Mouse (Mus musculus) limb, embryonic 11.5 days (tissue): Measurements from ENCODE around the gene Srsf6. TPM values are rescaled to one million over a fixed set of nuclear protein-coding genes. Genes with fewer than 3 reads are reported as not detected.

ENCODE experiments used
- ATAC-seq: fragments of 200-750 bp; cut with Nextera tagmentation; 2 replicates; pipeline ENCODE4 v1.8.0; 2017; ENCODE audit warnings: low read depth; ENCODE audit not compliant: insufficient number of reproducible peaks, low FRiP score, low TSS enrichment
- DNase-seq: peaks from one replicate; pipeline ENCODE4 v3.0.0-alpha.2; 2015; ENCODE audit warnings: low spot score
- H3K27ac ChIP-seq: fragments of 300-500 bp; sonication (generic); replicated peaks from 2 replicates; pipeline ENCODE4 v1.5.1; 2014; ENCODE audit warnings: low read depth, mild to moderate bottlenecking, low read length
- H3K27me3 ChIP-seq: fragments of 300-500 bp; sonication (generic); 2 replicates; pipeline ENCODE4 v1.6.1; 2014; ENCODE audit warnings: mild to moderate bottlenecking, low read length, mixed read lengths; ENCODE audit not compliant: control insufficient read depth, insufficient read depth
- H3K36me3 ChIP-seq: fragments of 300-500 bp; sonication (generic); 2 replicates; pipeline ENCODE4 v1.6.1; 2014; ENCODE audit warnings: mild to moderate bottlenecking, low read length, moderate library complexity, mixed read lengths; ENCODE audit not compliant: control insufficient read depth, insufficient read depth
- H3K4me1 ChIP-seq: fragments of 300-500 bp; sonication (generic); 2 replicates; pipeline ENCODE4 v1.6.1; 2014; ENCODE audit warnings: low read length, mixed read lengths; ENCODE audit not compliant: control insufficient read depth, insufficient read depth
- H3K4me2 ChIP-seq: fragments of 300-500 bp; sonication (generic); 2 replicates; pipeline ENCODE4 v1.6.1; 2014; ENCODE audit warnings: low read depth, mild to moderate bottlenecking, moderate library complexity; ENCODE audit not compliant: severe bottlenecking
- H3K4me3 ChIP-seq: fragments of 300-500 bp; sonication (generic); 2 replicates; pipeline ENCODE4 v1.5.1; 2014; ENCODE audit warnings: low read depth, low read length
- H3K9ac ChIP-seq: fragments of 300-500 bp; sonication (generic); 2 replicates; pipeline ENCODE4 v1.6.1; 2014; ENCODE audit warnings: mild to moderate bottlenecking, low read length
- H3K9me3 ChIP-seq: fragments of 300-500 bp; sonication (generic); 2 replicates; pipeline ENCODE4 v1.6.1; 2016; ENCODE audit warnings: low read length; ENCODE audit not compliant: control insufficient read depth
- WGBS: fragments of 180-500 bp; shearing (Covaris S2); extraction: QIAGEN DNeasy Blood & Tissue Kit; methylation state at CpG from one replicate; pipeline ENCODE4 v1.1.7; 2014; 5-methylcytosine and 5-hydroxymethylcytosine counted together
- polyA plus RNA-seq: library from polyadenylated mRNA; unstranded; fragments of >200 nt; fragmentation: Nextera tagmentation; extraction: Ambion mirVana; gene quantifications from 2 replicates; pipeline ENCODE4 v1.2.1, GENCODE M21; 2014

Srsf6 gene
- polyA plus RNA-seq, 1 experiment from 2014 or later: 322 TPM

- H3K36me3 ChIP-seq: no peaks in the 10 kb centered on the region
- DNase-seq: no peak
- H3K4me1 ChIP-seq: no peaks in the 10 kb centered on the region
- H3K9ac ChIP-seq: no peak overlapping the region
- no peaks in the 10 kb centered on the region for H3K27me3 ChIP-seq
- WGBS: 73% methylated on average over 9 of the region's 10 CpGs
- no peak overlapping the region for H3K4me2 ChIP-seq
- no peak for ATAC-seq
- no peak overlapping the region for H3K4me3 ChIP-seq
- no peak overlapping the region for H3K27ac ChIP-seq
- H3K9me3 ChIP-seq: no peaks in the 10 kb centered on the region
These were observed 30.0 kb downstream of the Srsf6 start for GRCm38 (mm10) chr2:162961321-162961720.

DNA sequence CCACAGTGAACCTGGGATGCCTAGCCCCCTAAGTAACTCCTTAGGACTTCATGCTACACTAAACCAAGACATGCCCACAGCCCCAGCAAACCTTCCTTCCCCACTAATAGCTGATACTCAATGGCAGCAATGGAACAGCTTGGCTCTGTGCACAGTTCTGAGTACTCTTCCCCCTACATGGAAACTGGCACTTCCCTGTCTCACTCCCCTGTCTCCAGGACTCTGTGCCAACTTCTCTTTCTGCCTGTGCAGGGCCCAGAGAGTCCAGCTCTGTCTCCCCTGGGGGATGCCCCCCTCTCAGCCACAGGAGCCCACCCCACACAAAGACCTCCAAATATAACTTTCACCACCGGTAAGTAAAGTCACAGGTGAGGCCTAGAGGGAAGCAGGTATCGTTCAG is 35.4 kb downstream of the Srsf6 start:
- no peaks in the 10 kb centered on the region for H3K9me3 ChIP-seq
- no peak overlapping the region for H3K9ac ChIP-seq
- no peak overlapping the region for H3K4me2 ChIP-seq
- no peak overlapping the region for H3K27ac ChIP-seq
- whole genome bisulfite sequencing: 93% methylated on average over 2 of the region's 2 CpGs
- no peak for DNase-seq
- H3K4me1 ChIP-seq: no peaks in the 10 kb centered on the region
- H3K27me3 ChIP-seq: no peaks in the 10 kb centered on the region
- no peaks in the 10 kb centered on the region for H3K36me3 ChIP-seq
- no peak for ATAC-seq
- no peak overlapping the region for H3K4me3 ChIP-seq

DNA sequence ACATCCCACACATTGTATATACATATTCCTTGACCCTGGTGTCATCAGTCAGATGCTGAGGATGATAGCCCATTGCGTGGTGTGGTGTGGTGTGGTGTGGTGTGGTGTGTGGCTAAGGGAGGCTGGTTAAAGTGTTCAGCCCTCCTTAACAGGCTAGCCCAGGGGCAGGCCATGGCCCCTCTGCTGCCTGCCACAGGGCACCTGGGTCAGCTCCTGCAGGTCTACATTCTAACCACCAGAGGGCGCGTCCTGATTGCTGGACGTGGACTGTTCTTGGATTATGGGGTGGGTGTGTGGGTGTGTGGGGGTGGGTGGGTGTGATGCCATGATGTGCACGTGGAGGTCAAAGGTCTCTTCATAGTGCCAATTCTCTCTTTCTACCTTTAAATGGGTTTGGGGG is 37.0 kb downstream of the Srsf6 start:
- H3K4me2 ChIP-seq: no peak overlapping the region
- no peaks in the 10 kb centered on the region for H3K27me3 ChIP-seq
- ATAC-seq (no peak; the same call in 1 of the 2 replicates), DNase-seq (peak; percentile 64)
- no peaks in the 10 kb centered on the region for H3K9me3 ChIP-seq
- H3K4me3 ChIP-seq: no peak overlapping the region
- no peak overlapping the region for H3K27ac ChIP-seq
- no peak overlapping the region for H3K9ac ChIP-seq
- H3K4me1 ChIP-seq: no peaks in the 10 kb centered on the region
- WGBS: 8% methylated on average over 5 of the region's 5 CpGs
- H3K36me3 ChIP-seq: no peaks in the 10 kb centered on the region

GRCm38 (mm10) chr2:162969101-162969500 is 37.8 kb downstream of the Srsf6 start:
- ATAC-seq: no peak
- no peaks in the 10 kb centered on the region for H3K9me3 ChIP-seq
- H3K36me3 ChIP-seq: no peaks in the 10 kb centered on the region
- H3K4me3 ChIP-seq: no peak overlapping the region
- H3K9ac ChIP-seq: no peak overlapping the region
- no peak overlapping the region for H3K4me2 ChIP-seq
- WGBS: 82% methylated on average over 3 of the region's 3 CpGs
- H3K27me3 ChIP-seq: no peaks in the 10 kb centered on the region
- no peak overlapping the region for H3K27ac ChIP-seq
- DNase-seq: no peak
- H3K4me1 ChIP-seq: no peaks in the 10 kb centered on the region

DNA sequence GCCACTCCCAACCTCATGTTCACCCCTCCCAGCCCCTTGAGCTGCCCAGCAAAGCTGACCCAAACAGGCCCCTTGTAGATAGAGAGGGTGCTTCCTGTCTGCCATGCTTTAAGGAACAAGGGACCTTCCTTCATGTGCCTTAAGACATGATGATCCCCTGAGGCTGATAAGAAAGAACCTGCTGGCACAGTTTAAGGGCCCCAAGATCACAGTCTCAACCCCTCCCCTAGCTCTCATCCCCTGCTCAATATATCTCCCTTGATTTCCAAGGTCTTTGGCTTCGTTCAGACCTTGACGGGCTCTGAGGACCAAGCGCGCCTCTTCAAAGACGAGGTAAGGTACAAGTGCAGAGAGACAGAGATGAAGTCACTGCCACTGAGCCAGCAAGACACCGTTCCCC is 39.6 kb downstream of the Srsf6 start:
- Histone ChIP-seq H3K4me3 (no peak overlapping the region), H3K36me3 (no peaks in the 10 kb centered on the region), H3K27ac (no peak overlapping the region), H3K4me1 (no peaks in the 10 kb centered on the region), H3K4me2 (no peak overlapping the region), H3K27me3 (no peaks in the 10 kb centered on the region), H3K9ac (no peak overlapping the region), H3K9me3 (no peaks in the 10 kb centered on the region)
- WGBS: 84% methylated on average over 6 of the region's 6 CpGs
- DNase-seq (no peak), ATAC-seq (no peak)

- H3K27me3 ChIP-seq: no peaks in the 10 kb centered on the region
- H3K9me3 ChIP-seq: no peaks in the 10 kb centered on the region
- H3K27ac ChIP-seq: no peak overlapping the region
- H3K9ac ChIP-seq: no peak overlapping the region
- H3K36me3 ChIP-seq: no peaks in the 10 kb centered on the region
- no peak overlapping the region for H3K4me3 ChIP-seq
- no peak overlapping the region for H3K4me2 ChIP-seq
- WGBS: 65% methylated on average over 7 of the region's 7 CpGs
- no peaks in the 10 kb centered on the region for H3K4me1 ChIP-seq
- no peak for DNase-seq
- no peak for ATAC-seq
These were observed 41.4 kb downstream of the Srsf6 start for GRCm38 (mm10) chr2:162972752-162973151.

- ATAC-seq (no peak), DNase-seq (no peak)
- Histone ChIP-seq H3K27me3 (no peaks in the 10 kb centered on the region), H3K27ac (no peak overlapping the region), H3K9me3 (no peaks in the 10 kb centered on the region), H3K36me3 (no peaks in the 10 kb centered on the region), H3K4me2 (no peak overlapping the region), H3K4me3 (no peak overlapping the region), H3K4me1 (no peaks in the 10 kb centered on the region), H3K9ac (0 out of 2 replicates have a peak overlapping the region, but pooled peaks have one; percentile 27)
- WGBS: 82% methylated on average over 5 of the region's 5 CpGs
These were observed 41.9 kb downstream of the Srsf6 start for GRCm38 (mm10) chr2:162973206-162973605.

DNA sequence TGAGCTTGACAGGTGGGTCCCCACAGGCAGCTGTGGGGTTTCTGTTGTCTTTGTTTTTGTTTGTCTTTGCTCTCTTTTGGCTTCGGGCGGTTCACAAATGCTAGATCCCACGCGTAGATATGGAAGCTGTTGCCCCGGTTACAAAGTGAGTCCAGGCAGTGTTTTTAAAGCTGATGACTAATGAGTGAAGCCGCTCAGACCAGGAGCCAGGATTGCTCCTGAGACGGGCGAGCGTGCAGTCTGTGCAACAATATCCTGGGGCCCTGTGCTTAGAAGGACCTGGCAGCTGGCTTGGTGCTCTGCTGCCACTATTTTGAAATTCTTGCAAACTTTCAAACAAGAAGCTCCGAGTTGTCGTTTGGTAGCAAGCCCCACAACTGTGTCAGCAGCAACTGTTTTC is 42.3 kb downstream of the Srsf6 start:
- no peak overlapping the region for H3K27ac ChIP-seq
- H3K9me3 ChIP-seq: no peaks in the 10 kb centered on the region
- no peaks in the 10 kb centered on the region for H3K36me3 ChIP-seq
- no peak overlapping the region for H3K4me2 ChIP-seq
- ATAC-seq (no peak), DNase-seq (peak; percentile 25)
- H3K27me3 ChIP-seq: no peaks in the 10 kb centered on the region
- 0 out of 2 replicates have a peak overlapping the region, but pooled peaks have one; percentile 27 for H3K9ac ChIP-seq
- H3K4me3 ChIP-seq: no peak overlapping the region
- no peaks in the 10 kb centered on the region for H3K4me1 ChIP-seq
- WGBS: 49% methylated on average over 11 of the region's 11 CpGs

DNA sequence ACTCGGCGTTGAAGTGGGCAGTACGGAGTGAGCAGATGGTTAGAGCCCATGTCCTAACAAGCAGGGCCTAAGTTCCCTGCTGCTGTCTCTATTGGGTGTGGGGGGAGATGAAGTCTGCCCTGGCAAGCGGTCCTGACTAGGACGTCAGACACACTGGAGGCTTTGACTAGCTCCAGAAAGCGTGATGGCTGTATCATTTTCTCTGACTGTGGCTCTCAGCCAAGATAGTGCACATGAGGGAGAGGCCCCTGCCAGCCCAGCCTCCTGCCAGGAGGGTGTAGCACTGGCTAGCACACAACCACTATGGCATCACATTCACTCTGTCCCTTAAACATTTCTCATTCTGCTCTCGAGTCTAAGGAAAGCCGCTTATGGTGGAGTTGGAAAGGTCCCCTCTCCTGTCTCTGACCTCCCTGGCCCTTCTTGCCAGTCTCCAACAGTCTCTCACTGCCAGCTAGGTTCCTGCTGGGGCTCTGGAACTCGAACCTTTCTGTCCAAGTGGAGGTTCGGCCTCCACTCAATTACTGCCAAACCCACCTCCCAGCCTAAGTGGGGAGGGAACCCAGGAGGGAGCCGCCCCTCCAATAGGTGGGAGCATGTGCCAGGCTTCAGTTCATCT is 43.9 kb downstream of the Srsf6 start:
- ATAC-seq (no peak), DNase-seq (no peak)
- Histone ChIP-seq H3K27ac (no peak overlapping the region), H3K9me3 (no peaks in the 10 kb centered on the region), H3K4me1 (no peaks in the 10 kb centered on the region), H3K36me3 (no peaks in the 10 kb centered on the region), H3K27me3 (no peaks in the 10 kb centered on the region), H3K9ac (no peak overlapping the region), H3K4me2 (no peak overlapping the region), H3K4me3 (no peak overlapping the region)
- WGBS: 82% methylated on average over 11 of the region's 11 CpGs
